26 mouse cellular contexts compared by ENCODE assay signal in genomic region chr14:74699241-74699640, GRCm38 (mm10). TPM values are rescaled to one million over a fixed set of nuclear protein-coding genes. Genes with fewer than 3 reads are reported as not detected.
DNase-seq lines count a peak whose midpoint lies in the region; TF ChIP-seq lines count a peak whose summit lies in the region.
"Had no signal": no experiment of that assay in that cellular context is flagged by ENCODE, and none has a peak within 500 bp of the region (broad histone marks: within the 10 kb centered on the region; RNA-seq: fewer than 3 reads in every experiment).

No protein-coding gene starts in this region.

- TF ChIP-seq CTCF in bone marrow macrophage, adult 2 months (IDR thresholded peaks at IDR 0.05; ENCODE audit: low read depth, low read length): no peak

- H3K4me1 ChIP-seq in bone marrow macrophage, adult 2 months (ENCODE audit: control insufficient read depth, insufficient read depth, low read length): peaks cover 38% of the 10 kb centered on the region
- peaks cover 16% of the 10 kb centered on the region for H3K4me1 ChIP-seq in limb, embryonic 10.5 days
- H3K4me1 ChIP-seq: forebrain, embryonic 13.5 days; heart, embryonic 12.5 days; heart, embryonic 15.5 days; hindbrain, embryonic 10.5 days; hindbrain, embryonic 13.5 days had no signal

- H3K27me3 ChIP-seq in limb, embryonic 10.5 days (ENCODE audit: low read depth, poor library complexity, severe bottlenecking): no peaks in the 10 kb centered on the region
- H3K27me3 ChIP-seq: forebrain, embryonic 13.5 days; heart, embryonic 15.5 days; hindbrain, embryonic 13.5 days; intestine, embryonic 15.5 days had no signal

- no peaks in the 10 kb centered on the region for H3K36me3 ChIP-seq in macrophage (ENCODE audit: inconsistent target)
- no peaks in the 10 kb centered on the region for H3K36me3 ChIP-seq in limb, embryonic 10.5 days
- H3K36me3 ChIP-seq: forebrain, embryonic 10.5 days; heart, embryonic 12.5 days; heart, embryonic 15.5 days; hindbrain, embryonic 10.5 days; hindbrain, embryonic 13.5 days; intestine, embryonic 15.5 days had no signal

- TF ChIP-seq POLR2A in bone marrow macrophage, adult 2 months (IDR thresholded peaks at IDR 0.05; ENCODE audit: borderline replicate concordance, low read depth, low read length): no peak

- WGBS in macrophage (ENCODE audit: missing documents): 34% methylated on average over 3 of the region's 3 CpGs
- 90% methylated on average over 3 of the region's 3 CpGs for WGBS in limb, embryonic 10.5 days

- no peak overlapping the region for H3K4me3 ChIP-seq in bone marrow macrophage, adult 2 months (ENCODE audit: insufficient read depth, low read length)
- no peak overlapping the region for H3K4me3 ChIP-seq in macrophage (ENCODE audit: inconsistent target)
- no peak overlapping the region for H3K4me3 ChIP-seq in limb, embryonic 10.5 days
- H3K4me3 ChIP-seq: forebrain, embryonic 10.5 days; forebrain, embryonic 13.5 days; heart, embryonic 12.5 days; heart, embryonic 15.5 days; hindbrain, embryonic 10.5 days; hindbrain, embryonic 13.5 days; intestine, embryonic 15.5 days had no signal

- no peaks in the 10 kb centered on the region for H3K9me3 ChIP-seq in limb, embryonic 10.5 days (replicated peaks)
- H3K9me3 ChIP-seq: forebrain, embryonic 10.5 days; forebrain, embryonic 13.5 days; heart, embryonic 12.5 days; heart, embryonic 15.5 days; hindbrain, embryonic 10.5 days; hindbrain, embryonic 13.5 days; intestine, embryonic 15.5 days had no signal

- H3K27ac ChIP-seq in bone marrow macrophage, adult 2 months (ENCODE audit: insufficient read depth, low read depth, low read length): peak overlapping the region; percentile 35
- peak overlapping the region; percentile 69 for H3K27ac ChIP-seq in macrophage
- H3K27ac ChIP-seq in limb, embryonic 10.5 days: no peak overlapping the region
- H3K27ac ChIP-seq: forebrain, embryonic 10.5 days; forebrain, embryonic 13.5 days; heart, embryonic 15.5 days; hindbrain, embryonic 10.5 days; hindbrain, embryonic 13.5 days; intestine, embryonic 15.5 days had no signal

- no peaks in the 10 kb centered on the region for H3K79me2 ChIP-seq in macrophage (ENCODE audit: inconsistent target)

- peak; percentile 6 for DNase-seq in adrenal gland, adult 2 months
- no peak for DNase-seq in adrenal gland, postnatal 14 days
- DNase-seq in limb, embryonic 10.5 days (ENCODE audit: low spot score): no peak
- no peak for DNase-seq in c-Kit-positive CD71-positive TER-119-positive erythroid progenitor cells, embryonic 14.5 days (ENCODE audit: low spot score)
- no peak for DNase-seq in B cell, adult 2 months
- no peak for DNase-seq in spleen, adult 18-20 months
- DNase-seq: adrenal gland, adult 8-10 months; cerebellum, adult 11-12 months; cerebellum, adult 8-10 months; cerebellum, postnatal 10 days; cerebellum, postnatal 36 days; gastrocnemius, postnatal 10 days; gastrocnemius, postnatal 36 days; heart, adult 11 months; heart, postnatal 10 days; heart, postnatal 36 days had no signal

RNA-seq across cellular contexts. Expression of gene Esd, which starts 32.9 kb away (rescaled TPM):
- 100 to 1,000 TPM; 355 to 390 TPM for total RNA-seq in adrenal gland, adult 2 months (2021)
- 19.1 and 26.6 TPM in 2 replicates for polyA plus RNA-seq in adrenal gland, adult 2 months (2012; rRNA removed)
- total RNA-seq in adrenal gland, postnatal 14 days (2021): 225 and 229 TPM in 2 replicates
- polyA plus RNA-seq in bone marrow macrophage, adult 2 months (2012; ENCODE audit: insufficient read depth, insufficient read length, missing spikeins): 370 TPM in 2 replicates
- total RNA-seq in macrophage (2018; cell fraction: chromatin; rRNA removed): 100 to 1,000 TPM in 21 of 26 experiments, 10 to 100 TPM in 5; 51.5 to 289 (median 135) TPM
- 100 to 1,000 TPM; 250 to 494 (median 320) TPM for total RNA-seq in macrophage (2018; cell fraction: cytosol; rRNA removed)
- total RNA-seq in macrophage (2018; cell fraction: nucleus; rRNA removed): 100 to 1,000 TPM in 22 of 26 experiments, 10 to 100 TPM in 4; 77.6 to 214 (median 130) TPM
- polyA plus RNA-seq in macrophage (2018): 293 to 746 TPM (median 406 TPM) in 3 replicates
- polyA plus RNA-seq in limb, embryonic 10.5 days (2016; fragmentation: Nextera tagmentation; extraction: Ambion mirVana): 309 and 315 TPM in 2 replicates

RNA-seq across cellular contexts. Expression of gene Htr2a, which starts 58.6 kb away (rescaled TPM):
- under 1 TPM; 0.06 to 0.07 TPM for total RNA-seq in adrenal gland, adult 2 months (2021)
- polyA plus RNA-seq in adrenal gland, adult 2 months (2012; rRNA removed): 0.04 TPM in 1 of 2 replicates, not detected in the other
- 0.11 and 0.26 TPM in 2 replicates for total RNA-seq in adrenal gland, postnatal 14 days (2021)
- 0.19 and 0.47 TPM in 2 replicates for polyA plus RNA-seq in bone marrow macrophage, adult 2 months (2012; ENCODE audit: insufficient read depth, insufficient read length, missing spikeins)
- total RNA-seq in macrophage (2018; cell fraction: chromatin; rRNA removed): 10 to 100 TPM in 3 of 26 experiments, 1 to 10 TPM in 14, under 1 TPM in 9; 0.50 to 18.0 (median 1.4) TPM
- total RNA-seq in macrophage (2018; cell fraction: cytosol; rRNA removed): 1 to 10 TPM in 11 of 26 experiments, under 1 TPM in 15; 0.37 to 9.6 (median 0.85) TPM
- total RNA-seq in macrophage (2018; cell fraction: nucleus; rRNA removed): 10 to 100 TPM in 5 of 26 experiments, 1 to 10 TPM in 18, under 1 TPM in 3; 0.72 to 19.0 (median 2.6) TPM
- polyA plus RNA-seq in macrophage (2018): 0.14 to 0.44 TPM (median 0.24 TPM) in 3 replicates
- polyA plus RNA-seq in limb, embryonic 10.5 days (2016; fragmentation: Nextera tagmentation; extraction: Ambion mirVana): 0.04 and 0.06 TPM in 2 replicates
- polyA plus RNA-seq: CD4-positive, CD25-positive, alpha-beta regulatory T cell, adult 4 months had no signal

Comparison
In these comparisons a context has a peak if more than half of its experiments do, and no peak if none do; other contexts are left out.
1. RNA of gene Esd, which starts 32.9 kb away (polyA plus RNA-seq): 370 TPM in bone marrow macrophage, adult 2 months, 309 to 315 TPM in limb, embryonic 10.5 days and 293 to 746 TPM in macrophage; 19.1 to 26.6 TPM in adrenal gland, adult 2 months; every median in the first group is over 10 times any median in the second.